Mouse (Mus musculus): ENCODE results near the gene Ankrd34a. TPM values are rescaled to one million over a fixed set of nuclear protein-coding genes. Genes with fewer than 3 reads are reported as not detected.

Gene Ankrd34a
- polyA plus RNA-seq, 1 experiment from 2014 or later, result 1.9 TPM

GRCm38 (mm10) chr3:96555041-96555596 is 41.3 kb upstream of the Ankrd34a start:
- H3K4me1 ChIP-seq (replicated peaks; ENCODE audit: control insufficient read depth, insufficient read depth, low read length), result peaks cover 10% of the 10 kb centered on the region
- no peak overlapping the region for H3K9ac ChIP-seq (ENCODE audit: low read length)
- no peaks in the 10 kb centered on the region for H3K27me3 ChIP-seq (ENCODE audit: control insufficient read depth, insufficient read depth, low read length)
- ATAC-seq (replicated peaks; ENCODE audit: low FRiP score) (no peak), DNase-seq (ENCODE audit: low spot score) (no peak)
- H3K36me3 ChIP-seq (ENCODE audit: control insufficient read depth, insufficient read depth, low read length), result 0 out of 2 replicates have a peak, but pooled peaks cover 2% of the 10 kb centered on the region
- no peak overlapping the region for H3K4me3 ChIP-seq (ENCODE audit: low read depth, low read length)
- no peak overlapping the region for H3K4me2 ChIP-seq (ENCODE audit: low read depth, low read length, severe bottlenecking)
- 56% methylated on average over 12 of the region's 12 CpGs for WGBS
- peak overlapping the region; percentile 15; the same call in 1 of the 2 replicates for H3K27ac ChIP-seq (ENCODE audit: low read depth, low read length)
- H3K9me3 ChIP-seq (ENCODE audit: control insufficient read depth, low read length), result no peaks in the 10 kb centered on the region

GRCm38 (mm10) chr3:96555999-96556614 is 40.3 kb upstream of the Ankrd34a start:
- WGBS, result 79% methylated on average over 15 of the region's 15 CpGs
- Histone ChIP-seq H3K4me3 (ENCODE audit: low read depth, low read length) (no peak overlapping the region; the same call in 1 of the 2 replicates), H3K4me2 (ENCODE audit: low read depth, low read length, severe bottlenecking) (no peak overlapping the region; the same call in 1 of the 2 replicates), H3K4me1 (replicated peaks; ENCODE audit: control insufficient read depth, insufficient read depth, low read length) (peaks cover 10% of the 10 kb centered on the region), H3K27ac (ENCODE audit: low read depth, low read length) (no peak overlapping the region), H3K27me3 (ENCODE audit: control insufficient read depth, insufficient read depth, low read length) (no peaks in the 10 kb centered on the region), H3K9ac (ENCODE audit: low read length) (no peak overlapping the region), H3K36me3 (ENCODE audit: control insufficient read depth, insufficient read depth, low read length) (peaks cover 6% of the 10 kb centered on the region; the same call in 1 of the 2 replicates), H3K9me3 (ENCODE audit: control insufficient read depth, low read length) (no peaks in the 10 kb centered on the region)
- no peak for DNase-seq (ENCODE audit: low spot score)
- no peak for ATAC-seq (replicated peaks; ENCODE audit: low FRiP score)

- peaks cover 6% of the 10 kb centered on the region; the same call in 1 of the 2 replicates for H3K36me3 ChIP-seq (ENCODE audit: control insufficient read depth, insufficient read depth, low read length)
- H3K4me1 ChIP-seq (replicated peaks; ENCODE audit: control insufficient read depth, insufficient read depth, low read length), result peaks cover 10% of the 10 kb centered on the region
- peak overlapping the region; percentile 65 for H3K4me3 ChIP-seq (ENCODE audit: low read depth, low read length)
- DNase-seq (ENCODE audit: low spot score), result no peak
- H3K27ac ChIP-seq (ENCODE audit: low read depth, low read length), result peak overlapping the region; percentile 60; the same call in 1 of the 2 replicates
- no peaks in the 10 kb centered on the region for H3K27me3 ChIP-seq (ENCODE audit: control insufficient read depth, insufficient read depth, low read length)
- 11% methylated on average over 22 of the region's 22 CpGs for WGBS
- no peaks in the 10 kb centered on the region for H3K9me3 ChIP-seq (ENCODE audit: control insufficient read depth, low read length)
- peak overlapping the region; percentile 86 for H3K4me2 ChIP-seq (ENCODE audit: low read depth, low read length, severe bottlenecking)
- H3K9ac ChIP-seq (ENCODE audit: low read length), result peak overlapping the region; percentile 57
- ATAC-seq (replicated peaks; ENCODE audit: low FRiP score), result no peak
Observed at GRCm38 (mm10) chr3:96556651-96557635, 39.5 kb upstream of the Ankrd34a start.

GRCm38 (mm10) chr3:96557694-96558093 is 38.7 kb upstream of the Ankrd34a start, which contains the start of gene Txnip:
TSS of gene Txnip (plus strand) at chr3:96557957.
- ATAC-seq (replicated peaks; ENCODE audit: low FRiP score), result peak; percentile 100
- under 1% methylated on average over 26 of the region's 26 CpGs for WGBS
- H3K4me1 ChIP-seq (replicated peaks; ENCODE audit: control insufficient read depth, insufficient read depth, low read length), result peaks cover 10% of the 10 kb centered on the region

GRCm38 (mm10) chr3:96558159-96558558 is 38.3 kb upstream of the Ankrd34a start:
- Histone ChIP-seq H3K27ac (ENCODE audit: low read depth, low read length) (no peak overlapping the region; the same call in 1 of the 2 replicates), H3K9me3 (ENCODE audit: control insufficient read depth, low read length) (no peaks in the 10 kb centered on the region), H3K4me1 (replicated peaks; ENCODE audit: control insufficient read depth, insufficient read depth, low read length) (peaks cover 10% of the 10 kb centered on the region), H3K4me2 (ENCODE audit: low read depth, low read length, severe bottlenecking) (peak overlapping the region; percentile 86), H3K4me3 (ENCODE audit: low read depth, low read length) (peak overlapping the region; percentile 65), H3K9ac (ENCODE audit: low read length) (peak overlapping the region; percentile 73), H3K27me3 (ENCODE audit: control insufficient read depth, insufficient read depth, low read length) (no peaks in the 10 kb centered on the region), H3K36me3 (ENCODE audit: control insufficient read depth, insufficient read depth, low read length) (peaks cover 6% of the 10 kb centered on the region; the same call in 1 of the 2 replicates)
- no peak for DNase-seq (ENCODE audit: low spot score)
- 0 out of 2 replicates have a peak, but pooled peaks have one; percentile 29 for ATAC-seq (replicated peaks; ENCODE audit: low FRiP score)
- 1% methylated on average over 17 of the region's 17 CpGs for WGBS

More at GRCm38 (mm10) chr3:96557694-96558093, 38.7 kb upstream of the Ankrd34a start, which contains the start of gene Txnip:
- no peaks in the 10 kb centered on the region for H3K27me3 ChIP-seq (ENCODE audit: control insufficient read depth, insufficient read depth, low read length)
- no peaks in the 10 kb centered on the region for H3K9me3 ChIP-seq (ENCODE audit: control insufficient read depth, low read length)
- peak within 1 kb of the TSS; percentile 65 for H3K4me3 ChIP-seq (ENCODE audit: low read depth, low read length)
- peak within 1 kb of the TSS; percentile 86 for H3K4me2 ChIP-seq (ENCODE audit: low read depth, low read length, severe bottlenecking)
- H3K27ac ChIP-seq (ENCODE audit: low read depth, low read length), result peak within 1 kb of the TSS; percentile 60; the same call in 1 of the 2 replicates
- DNase-seq (ENCODE audit: low spot score), result peak; percentile 99
- H3K9ac ChIP-seq (ENCODE audit: low read length), result peak within 1 kb of the TSS; percentile 73
- H3K36me3 ChIP-seq (ENCODE audit: control insufficient read depth, insufficient read depth, low read length), result peaks cover 6% of the 10 kb centered on the region; the same call in 1 of the 2 replicates

- Histone ChIP-seq H3K9ac (ENCODE audit: low read length) (peak overlapping the region; percentile 73), H3K36me3 (ENCODE audit: control insufficient read depth, insufficient read depth, low read length) (peaks cover 6% of the 10 kb centered on the region; the same call in 1 of the 2 replicates), H3K4me3 (ENCODE audit: low read depth, low read length) (peak overlapping the region; percentile 65), H3K9me3 (ENCODE audit: control insufficient read depth, low read length) (no peaks in the 10 kb centered on the region), H3K27ac (ENCODE audit: low read depth, low read length) (no peak overlapping the region), H3K4me1 (replicated peaks; ENCODE audit: control insufficient read depth, insufficient read depth, low read length) (peaks cover 10% of the 10 kb centered on the region), H3K27me3 (ENCODE audit: control insufficient read depth, insufficient read depth, low read length) (no peaks in the 10 kb centered on the region), H3K4me2 (ENCODE audit: low read depth, low read length, severe bottlenecking) (peak overlapping the region; percentile 86)
- WGBS, result 56% methylated on average over 10 of the region's 10 CpGs
- DNase-seq (ENCODE audit: low spot score) (no peak), ATAC-seq (replicated peaks; ENCODE audit: low FRiP score) (no peak)
Observed at GRCm38 (mm10) chr3:96558668-96559196, 37.7 kb upstream of the Ankrd34a start.

- Histone ChIP-seq H3K9me3 (ENCODE audit: control insufficient read depth, low read length) (no peaks in the 10 kb centered on the region), H3K27me3 (ENCODE audit: control insufficient read depth, insufficient read depth, low read length) (no peaks in the 10 kb centered on the region), H3K4me3 (ENCODE audit: low read depth, low read length) (peak overlapping the region; percentile 65; the same call in 1 of the 2 replicates), H3K9ac (ENCODE audit: low read length) (no peak overlapping the region), H3K4me2 (ENCODE audit: low read depth, low read length, severe bottlenecking) (peak overlapping the region; percentile 86), H3K4me1 (replicated peaks; ENCODE audit: control insufficient read depth, insufficient read depth, low read length) (peaks cover 10% of the 10 kb centered on the region), H3K27ac (ENCODE audit: low read depth, low read length) (no peak overlapping the region), H3K36me3 (ENCODE audit: control insufficient read depth, insufficient read depth, low read length) (peaks cover 6% of the 10 kb centered on the region; the same call in 1 of the 2 replicates)
- no peak for DNase-seq (ENCODE audit: low spot score)
- 89% methylated on average over 12 of the region's 12 CpGs for WGBS
- ATAC-seq (replicated peaks; ENCODE audit: low FRiP score), result no peak
Observed at GRCm38 (mm10) chr3:96559398-96559910, 37.0 kb upstream of the Ankrd34a start.
